ENCODE assay signal across 8 mouse cellular contexts in genomic region chr1:74713099-74713858, GRCm38 (mm10). TPM values are rescaled to one million over a fixed set of nuclear protein-coding genes. Genes with fewer than 3 reads are reported as not detected.
A peak's percentile ranks its signal among the peaks of the same experiment; 100 is the strongest.
DNase-seq lines count a peak whose midpoint lies in the region; ATAC-seq and TF ChIP-seq lines count a peak whose summit lies in the region.

Gene Cyp27a1 (plus strand): TSS chr1:74713574.

- peak within 1 kb of the TSS; percentile 74 for H3K4me2 ChIP-seq in forebrain, embryonic 14.5 days (ENCODE audit: low read length)
- peak within 1 kb of the TSS; percentile 94 for H3K4me2 ChIP-seq in lung, embryonic 14.5 days
- H3K4me2 ChIP-seq in neural tube, embryonic 14.5 days (ENCODE audit: low read depth, low read length) = peak within 1 kb of the TSS; percentile 75

- no peaks in the 10 kb centered on the region for H3K27me3 ChIP-seq in ES-Bruce4 (ENCODE audit: control insufficient read depth, insufficient read depth, low read length, poor library complexity, severe bottlenecking)
- 0 out of 2 replicates have a peak, but pooled peaks cover 4% of the 10 kb centered on the region for H3K27me3 ChIP-seq in forebrain, embryonic 14.5 days (replicated peaks; ENCODE audit: control insufficient read depth, insufficient read depth, low read length)
- H3K27me3 ChIP-seq in lung, embryonic 14.5 days (ENCODE audit: insufficient read depth, low read length) = no peaks in the 10 kb centered on the region
- H3K27me3 ChIP-seq in neural tube, embryonic 14.5 days (ENCODE audit: control insufficient read depth, insufficient read depth, low read length) = no peaks in the 10 kb centered on the region

- H3K9ac ChIP-seq in ES-Bruce4 (ENCODE audit: low read depth, poor library complexity, severe bottlenecking) = peak within 1 kb of the TSS; percentile 48
- H3K9ac ChIP-seq in forebrain, embryonic 14.5 days (ENCODE audit: low read length) = peak within 1 kb of the TSS; percentile 63
- peak within 1 kb of the TSS; percentile 64 for H3K9ac ChIP-seq in lung, embryonic 14.5 days
- peak within 1 kb of the TSS; percentile 49 for H3K9ac ChIP-seq in neural tube, embryonic 14.5 days (replicated peaks; ENCODE audit: low read depth, low read length)

- no peak for TF ChIP-seq EP300 in ES-Bruce4 (IDR thresholded peaks at IDR 0.05; ENCODE audit: insufficient read depth, low read depth, low read length)

- 0 out of 2 replicates have a peak, but pooled peaks have one; percentile 23 for ATAC-seq in forebrain, embryonic 14.5 days
- peak; percentile 82 for ATAC-seq in lung, embryonic 14.5 days (ENCODE audit: insufficient read depth)
- ATAC-seq in neural tube, embryonic 14.5 days (ENCODE audit: low read depth) = no peak

- H3K27ac ChIP-seq in ES-Bruce4 (ENCODE audit: insufficient read depth, low read length) = no peak within 1 kb of the TSS
- H3K27ac ChIP-seq in forebrain, embryonic 14.5 days (ENCODE audit: low read depth, low read length) = no peak within 1 kb of the TSS
- H3K27ac ChIP-seq in lung, embryonic 14.5 days (ENCODE audit: low read depth) = no peak within 1 kb of the TSS
- H3K27ac ChIP-seq in neural tube, embryonic 14.5 days (ENCODE audit: low read depth, low read length) = no peak within 1 kb of the TSS

- no peaks in the 10 kb centered on the region for H3K9me3 ChIP-seq in ES-Bruce4 (replicated peaks; ENCODE audit: control insufficient read depth, insufficient read depth, low read length, poor library complexity, severe bottlenecking)
- H3K9me3 ChIP-seq in forebrain, embryonic 14.5 days (replicated peaks; ENCODE audit: control insufficient read depth, low read length) = no peaks in the 10 kb centered on the region
- no peaks in the 10 kb centered on the region for H3K9me3 ChIP-seq in lung, embryonic 14.5 days (ENCODE audit: low read depth, low read length)
- no peaks in the 10 kb centered on the region for H3K9me3 ChIP-seq in neural tube, embryonic 14.5 days (ENCODE audit: control insufficient read depth, low read length)

- H3K36me3 ChIP-seq in ES-Bruce4 (ENCODE audit: control insufficient read depth, insufficient read depth, low read length, poor library complexity, severe bottlenecking) = no peaks in the 10 kb centered on the region
- H3K36me3 ChIP-seq in forebrain, embryonic 14.5 days (ENCODE audit: control insufficient read depth, insufficient read depth, low read length) = no peaks in the 10 kb centered on the region
- no peaks in the 10 kb centered on the region for H3K36me3 ChIP-seq in lung, embryonic 14.5 days (ENCODE audit: insufficient read depth)
- H3K36me3 ChIP-seq in neural tube, embryonic 14.5 days (ENCODE audit: control insufficient read depth, insufficient read depth, low read length) = no peaks in the 10 kb centered on the region

- H3K4me1 ChIP-seq in ES-Bruce4 (ENCODE audit: control insufficient read depth, insufficient read depth, low read length) = no peaks in the 10 kb centered on the region
- H3K4me1 ChIP-seq in forebrain, embryonic 14.5 days (ENCODE audit: control insufficient read depth, insufficient read depth, low read length) = peaks cover 10% of the 10 kb centered on the region
- no peaks in the 10 kb centered on the region for H3K4me1 ChIP-seq in lung, embryonic 14.5 days (ENCODE audit: insufficient read depth)
- H3K4me1 ChIP-seq in neural tube, embryonic 14.5 days (ENCODE audit: control insufficient read depth, insufficient read depth, low read length) = peaks cover 7% of the 10 kb centered on the region; the same call in 1 of the 2 replicates

- intact Hi-C loops in heart, postnatal 10 days (cut with DNase I) = no loop called here

- peak; percentile 76 for DNase-seq in brain, adult 2 months (ENCODE audit: low read depth, low spot score)
- DNase-seq in forebrain, embryonic 14.5 days (ENCODE audit: low spot score) = peak; percentile 31
- peak; percentile 86 for DNase-seq in heart, postnatal 10 days
- DNase-seq in kidney, postnatal 25 days = peak; percentile 73 to 88
- DNase-seq in lung, embryonic 14.5 days = peak; percentile 76
- DNase-seq in yolk sac, embryonic 10.5 days (ENCODE audit: low spot score) = peak; percentile 82

- WGBS in forebrain, embryonic 14.5 days = 2% methylated on average over 35 of the region's 35 CpGs
- WGBS in lung, embryonic 14.5 days = 1% methylated on average over 35 of the region's 35 CpGs
- 2% methylated on average over 35 of the region's 35 CpGs for WGBS in neural tube, embryonic 14.5 days

- TF ChIP-seq POLR2A in ES-Bruce4 (IDR thresholded peaks at IDR 0.05; ENCODE audit: insufficient read depth, low read length) = no peak

- peak; percentile 53 for TF ChIP-seq CTCF in ES-Bruce4 (IDR thresholded peaks at IDR 0.05; ENCODE audit: low read depth, low read length)
- 0 out of 2 replicates have a peak, but pooled peaks have one; percentile 20 for TF ChIP-seq CTCF in lung, embryonic 14.5 days (IDR thresholded peaks at IDR 0.05; ENCODE audit: low read depth)

- H3K4me3 ChIP-seq in ES-Bruce4 (ENCODE audit: low read depth, low read length) = peak within 1 kb of the TSS; percentile 68
- peak within 1 kb of the TSS; percentile 32 for H3K4me3 ChIP-seq in forebrain, embryonic 14.5 days (ENCODE audit: low read depth, low read length)
- peak within 1 kb of the TSS; percentile 46 for H3K4me3 ChIP-seq in lung, embryonic 14.5 days (ENCODE audit: low read depth, low read length)
- peak within 1 kb of the TSS; percentile 35 for H3K4me3 ChIP-seq in neural tube, embryonic 14.5 days (ENCODE audit: low read depth, low read length)

RNA-seq across cellular contexts. Expression of gene Cyp27a1, which starts in this region (rescaled TPM):
- 1.9 and 2.5 TPM in 2 replicates for polyA plus RNA-seq in ES-Bruce4 (2011; ENCODE audit: insufficient read depth, insufficient read length, low read depth, missing spikeins)
- polyA plus RNA-seq in forebrain, embryonic 14.5 days (2014; fragmentation: Nextera tagmentation; extraction: Ambion mirVana) = 1.2 and 1.9 TPM in 2 replicates
- total RNA-seq in heart, postnatal 10 days (2021) = 10 to 100 TPM; 10.7 to 11.0 TPM
- 1.9 and 2.2 TPM in 2 replicates for polyA plus RNA-seq in lung, embryonic 14.5 days (2014; fragmentation: Nextera tagmentation; extraction: Ambion mirVana)
- polyA plus RNA-seq in neural tube, embryonic 14.5 days (2014; fragmentation: Nextera tagmentation; extraction: Ambion mirVana) = 1.2 and 2.9 TPM in 2 replicates

Comparison
In these comparisons a context has a peak if more than half of its experiments do, and no peak if none do; other contexts are left out.
1. DNase-seq: peak in every context shown above with its lines; median percentile 86 in heart, postnatal 10 days; 82 in yolk sac, embryonic 10.5 days; 80 in kidney, postnatal 25 days; 76 in brain, adult 2 months; 76 in lung, embryonic 14.5 days; 31 in forebrain, embryonic 14.5 days.